8 mouse cellular contexts compared by ENCODE assay signal in the genomic region with DNA sequence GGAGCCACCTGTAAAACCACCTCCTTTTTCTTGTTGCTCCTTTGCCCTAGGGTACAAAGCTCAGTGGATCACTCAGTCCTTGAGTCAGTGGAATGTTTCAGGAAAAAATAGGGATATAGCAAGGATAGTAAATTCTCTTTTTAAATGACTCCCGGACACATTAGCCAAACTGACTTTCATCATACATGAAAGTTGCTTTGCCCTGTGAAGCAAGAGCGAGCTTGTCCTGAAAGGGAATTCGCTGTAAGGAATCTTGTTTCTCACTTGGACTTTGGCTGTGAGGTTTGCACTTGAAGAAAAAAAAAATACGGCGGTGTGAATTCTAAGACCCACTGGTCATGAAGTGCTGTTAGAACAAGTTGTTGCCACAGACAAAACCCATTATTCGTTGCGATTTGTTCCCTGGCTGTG. TPM values are rescaled to one million over a fixed set of nuclear protein-coding genes. Genes with fewer than 3 reads are reported as not detected.
DNase-seq lines count a peak whose midpoint lies in the region; ATAC-seq and TF ChIP-seq lines count a peak whose summit lies in the region.

No protein-coding gene starts in this region.

- TF ChIP-seq EP300 in CH12.LX (IDR thresholded peaks at IDR 0.05; ENCODE audit: low read length) = no peak

- no peak overlapping the region for H3K27ac ChIP-seq in CH12.LX (ENCODE audit: insufficient read depth, low read depth)
- peak overlapping the region; percentile 98 for H3K27ac ChIP-seq in forebrain, postnatal 0 days (ENCODE audit: low read depth, low read length)
- H3K27ac ChIP-seq in kidney, embryonic 15.5 days = peak overlapping the region; percentile 99
- no peak overlapping the region for H3K27ac ChIP-seq in midbrain, embryonic 12.5 days (replicated peaks)

- WGBS in forebrain, postnatal 0 days = 4% methylated on average over 7 of the region's 7 CpGs
- WGBS in kidney, embryonic 15.5 days = 2% methylated on average over 7 of the region's 7 CpGs
- WGBS in midbrain, embryonic 12.5 days = 25% methylated on average over 7 of the region's 7 CpGs

- peaks cover 2 to 49% of the 10 kb centered on the region in 2 experiments for H3K4me1 ChIP-seq in CH12.LX (ENCODE audit: control insufficient read depth in 1 of 2, insufficient read depth in 2 of 2)
- H3K4me1 ChIP-seq in forebrain, postnatal 0 days (ENCODE audit: insufficient read depth) = 0 out of 2 replicates have a peak, but pooled peaks cover 4% of the 10 kb centered on the region
- H3K4me1 ChIP-seq in kidney, embryonic 15.5 days = peaks cover 20% of the 10 kb centered on the region
- peaks cover 7% of the 10 kb centered on the region for H3K4me1 ChIP-seq in midbrain, embryonic 12.5 days

- H3K4me2 ChIP-seq in CH12.LX (ENCODE audit: insufficient read depth, low read depth, poor library complexity, severe bottlenecking) = peak overlapping the region; percentile 100
- H3K4me2 ChIP-seq in forebrain, postnatal 0 days (ENCODE audit: low read depth) = peak overlapping the region; percentile 76
- H3K4me2 ChIP-seq in kidney, embryonic 15.5 days = peak overlapping the region; percentile 61
- H3K4me2 ChIP-seq in midbrain, embryonic 12.5 days (replicated peaks) = peak overlapping the region; percentile 88

- H3K79me2 ChIP-seq in CH12.LX (replicated peaks; ENCODE audit: control insufficient read depth, extremely low read depth, insufficient read depth, poor library complexity, severe bottlenecking) = peaks cover 53% of the 10 kb centered on the region

- no peak for TF ChIP-seq RAD21 in CH12.LX (IDR thresholded peaks at IDR 0.05; ENCODE audit: low read depth, low read length)

- no peak for TF ChIP-seq CTCF in CH12.LX (conservative IDR thresholded peaks at IDR 0.05 in 1 of 2, IDR thresholded peaks at IDR 0.05 in 1 of 2; ENCODE audit: low read depth in 2 of 2, low read length in 2 of 2)
- no peak for TF ChIP-seq CTCF in forebrain, postnatal 0 days (IDR thresholded peaks at IDR 0.05; ENCODE audit: low read depth)

- peak overlapping the region; percentile 78 to 94 (median 91) for H3K4me3 ChIP-seq in CH12.LX (replicated peaks in 1 of 3; ENCODE audit: low read depth in 2 of 3, low read length in 2 of 3, poor library complexity in 1 of 3)
- H3K4me3 ChIP-seq in forebrain, postnatal 0 days (ENCODE audit: low read depth, low read length) = peak overlapping the region; percentile 97
- H3K4me3 ChIP-seq in kidney, embryonic 15.5 days (replicated peaks) = peak overlapping the region; percentile 88
- peak overlapping the region; percentile 93 for H3K4me3 ChIP-seq in midbrain, embryonic 12.5 days

- no peak for ATAC-seq in forebrain, postnatal 0 days
- no peak for ATAC-seq in kidney, embryonic 15.5 days (replicated peaks; ENCODE audit: low FRiP score)
- no peak for ATAC-seq in midbrain, embryonic 12.5 days (ENCODE audit: low FRiP score, low read depth)

- no peak for TF ChIP-seq POLR2A in CH12.LX (IDR thresholded peaks at IDR 0.05; ENCODE audit: low read depth, low read length)

- H3K9me3 ChIP-seq in CH12.LX (replicated peaks; ENCODE audit: low read length) = no peaks in the 10 kb centered on the region
- H3K9me3 ChIP-seq in forebrain, postnatal 0 days (ENCODE audit: low read length) = no peaks in the 10 kb centered on the region
- no peaks in the 10 kb centered on the region for H3K9me3 ChIP-seq in kidney, embryonic 15.5 days (replicated peaks)
- no peaks in the 10 kb centered on the region for H3K9me3 ChIP-seq in midbrain, embryonic 12.5 days

- H3K36me3 ChIP-seq in CH12.LX (replicated peaks in 1 of 2; ENCODE audit: control insufficient read depth in 1 of 2, insufficient read depth in 1 of 2, low read length in 1 of 2) = peaks cover 0 to 3% of the 10 kb centered on the region in 2 experiments
- H3K36me3 ChIP-seq in forebrain, postnatal 0 days (ENCODE audit: insufficient read depth) = no peaks in the 10 kb centered on the region
- no peaks in the 10 kb centered on the region for H3K36me3 ChIP-seq in kidney, embryonic 15.5 days
- H3K36me3 ChIP-seq in midbrain, embryonic 12.5 days = no peaks in the 10 kb centered on the region

- DNase-seq in CH12.LX (ENCODE audit: extremely low read depth) (no peak), MN1 (ENCODE audit: low spot score) (peak; percentile 12)
- DNase-seq in forebrain, postnatal 0 days = peak; percentile 13
- DNase-seq in cerebellum, adult 18-20 months = no peak
- DNase-seq in thymus, postnatal 14 days = no peak
- no peak for DNase-seq in spleen, postnatal 14 days (ENCODE audit: low spot score in 2 of 2)

- in situ Hi-C loops in CH12.LX (cut with MboI; ENCODE audit: low pct_ligation_motif_present, low pct_unique_long_range_greater_than_20kb, low sequenced_read_pairs) = no loop called here

- H3K9ac ChIP-seq in CH12.LX (ENCODE audit: insufficient read depth, low read depth) = peak overlapping the region; percentile 92
- H3K9ac ChIP-seq in forebrain, postnatal 0 days = peak overlapping the region; percentile 96
- peak overlapping the region; percentile 87 for H3K9ac ChIP-seq in kidney, embryonic 15.5 days
- H3K9ac ChIP-seq in midbrain, embryonic 12.5 days (replicated peaks) = peak overlapping the region; percentile 97

- H3K27me3 ChIP-seq in CH12.LX (replicated peaks) = no peaks in the 10 kb centered on the region
- H3K27me3 ChIP-seq in forebrain, postnatal 0 days (ENCODE audit: insufficient read depth, low read length) = no peaks in the 10 kb centered on the region
- H3K27me3 ChIP-seq in kidney, embryonic 15.5 days = no peaks in the 10 kb centered on the region
- H3K27me3 ChIP-seq in midbrain, embryonic 12.5 days = no peaks in the 10 kb centered on the region

- dilution Hi-C loops in CH12.LX (cut with MboI; ENCODE audit: extremely low pct_ligation_motif_present, extremely low pct_unique_long_range_greater_than_20kb, low sequenced_read_pairs) = no loop called here

TF ChIP-seq in CH12.LX, 34 proteins besides CTCF, POLR2A, EP300 and RAD21:
- no peak for TF ChIP-seq MAX (IDR thresholded peaks at IDR 0.05; ENCODE audit: low read length)
- TF ChIP-seq SIN3A (IDR thresholded peaks at IDR 0.05; ENCODE audit: low read length) = peak; percentile 7; the same call in 1 of the 2 replicates

RNA-seq across cellular contexts. Expression of gene Picalm, which starts 1.8 kb away (rescaled TPM):
- total RNA-seq in CH12.LX (2012; rRNA removed) (26.1 and 27.6 TPM in 2 replicates), CH12.LX (2014; rRNA removed) (94.3 and 101 TPM in 2 replicates)
- polyA plus RNA-seq in CH12.LX (2012; ENCODE audit: insufficient read length, low read depth) = 53.2 and 53.4 TPM in 2 replicates
- 211 and 242 TPM in 2 replicates for total RNA-seq in forebrain, postnatal 0 days (2014; rRNA removed)
- polyA plus RNA-seq in forebrain, postnatal 0 days (2015; fragmentation: Nextera tagmentation; extraction: Ambion mirVana) = 16.5 and 21.2 TPM in 2 replicates
- polyA plus RNA-seq in kidney, embryonic 15.5 days (2015; fragmentation: Nextera tagmentation; extraction: Ambion mirVana) = 39.1 and 39.9 TPM in 2 replicates
- polyA plus RNA-seq in midbrain, embryonic 12.5 days (2016; fragmentation: Nextera tagmentation; extraction: Ambion mirVana) = 44.5 and 53.2 TPM in 2 replicates

Comparison
In these comparisons a context has a peak if more than half of its experiments do, and no peak if none do; other contexts are left out.
1. DNase-seq: peak in MN1 (single experiment) and forebrain, postnatal 0 days (single experiment); none in CH12.LX (single experiment), cerebellum, adult 18-20 months (0 of 2), thymus, postnatal 14 days (single experiment) and spleen, postnatal 14 days (0 of 2).
2. H3K27ac ChIP-seq: peak in forebrain, postnatal 0 days (single experiment) and kidney, embryonic 15.5 days (single experiment); none in CH12.LX (single experiment) and midbrain, embryonic 12.5 days (single experiment).
3. Peak in every context shown above with its lines, with median percentiles within 50 percentile points of each other: H3K4me2 ChIP-seq, H3K4me3 ChIP-seq and H3K9ac ChIP-seq.